Mouse (Mus musculus) olfactory bulb, adult 2 months (tissue): ENCODE results near the gene Relb. TPM values are rescaled to one million over a fixed set of nuclear protein-coding genes. Genes with fewer than 3 reads are reported as not detected.

Experiments used
- H3K27ac ChIP-seq: fragments of 200-500 bp; 2 replicates; pipeline ENCODE4 v1.5.1; 2012; ENCODE audit warnings: low read depth, low read length; ENCODE audit not compliant: insufficient read depth
- H3K4me1 ChIP-seq: fragments of 200-500 bp; 2 replicates; pipeline ENCODE4 v1.6.1; 2012; ENCODE audit warnings: low read length; ENCODE audit not compliant: control insufficient read depth, insufficient read depth
- H3K4me3 ChIP-seq: fragments of 200-500 bp; 2 replicates; pipeline ENCODE4 v1.5.1; 2012; ENCODE audit warnings: mild to moderate bottlenecking, low read depth, low read length, moderate library complexity; ENCODE audit not compliant: insufficient read depth
- CTCF ChIP-seq: fragments of 200-500 bp; IDR thresholded peaks from 2 replicates; pipeline ENCODE4 v1.5.1; 2012; ENCODE audit warnings: low read depth, mild to moderate bottlenecking, low read length, moderate library complexity; ENCODE audit not compliant: insufficient read depth
- POLR2A ChIP-seq: fragments of 200-500 bp; IDR thresholded peaks from 2 replicates; pipeline ENCODE4 v1.6.1; 2012; ENCODE audit warnings: mild to moderate bottlenecking, low read depth, low read length, moderate library complexity; ENCODE audit not compliant: insufficient read depth
- WGBS: fragments of 180-500 bp; shearing (Covaris S2); methylation state at CpG from one replicate; pipeline ENCODE4 v1.1.7; 2018; 5-methylcytosine and 5-hydroxymethylcytosine counted together
- polyA plus RNA-seq: library from polyadenylated mRNA; stranded (reverse); fragments of >200 nt; gene quantifications from 2 replicates; pipeline ENCODE4 v1.2.4, GENCODE M21; 2012; ENCODE audit warnings: low replicate concordance; ENCODE audit not compliant: missing spikeins, insufficient read depth, insufficient read length

Relb gene
- polyA plus RNA-seq = not detected in 2 replicates

- TF ChIP-seq CTCF (no peak), POLR2A (no peak)
- Histone ChIP-seq H3K27ac (no peak within 1 kb of the TSS), H3K4me3 (peak within 1 kb of the TSS; percentile 72), H3K4me1 (peaks cover 10% of the 10 kb centered on the region)
- WGBS = 2% methylated on average over 36 of the region's 41 CpGs
Measured at GRCm38 (mm10) chr7:19629361-19629734, at the start of gene Relb. TSS of gene Relb (minus strand) at chr7:19629438.

- Histone ChIP-seq H3K4me1 (no peaks in the 10 kb centered on the region), H3K27ac (no peak overlapping the region), H3K4me3 (no peak overlapping the region)
- 87% methylated on average over 3 of the region's 3 CpGs for WGBS
- TF ChIP-seq CTCF = no peak
- no peak for TF ChIP-seq POLR2A
Measured at GRCm38 (mm10) chr7:19678901-19679300, 49.7 kb upstream of the Relb start.

DNA sequence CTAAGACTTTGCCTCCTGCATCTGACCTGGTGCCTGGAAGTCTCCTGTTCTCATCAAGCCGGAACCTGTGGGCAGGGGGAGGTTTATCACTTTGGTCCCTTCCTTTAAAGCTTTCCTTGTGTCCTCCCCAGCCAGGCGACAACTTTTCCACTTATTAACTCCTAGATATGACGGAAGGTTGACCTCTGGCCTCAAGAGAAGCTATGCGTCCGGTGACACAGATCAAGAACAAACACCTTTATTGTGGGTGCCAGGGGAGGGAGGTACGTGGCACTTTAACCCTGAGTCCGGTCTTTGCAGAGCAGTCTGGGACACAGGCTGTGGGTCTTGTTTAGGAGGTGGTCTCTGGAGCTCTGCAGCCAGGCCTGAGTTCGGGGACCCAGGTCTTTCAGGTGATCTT, 48.6 kb upstream of the Relb start, which contains the start of gene Apoc2:
TSS of gene Apoc2 (minus strand) at position 70 of the 400 bp plus-strand sequence.
- Histone ChIP-seq H3K4me3 (no peak within 1 kb of the TSS), H3K27ac (no peak within 1 kb of the TSS), H3K4me1 (peaks cover 4% of the 10 kb centered on the region; the same call in 1 of the 2 replicates)
- 87% methylated on average over 8 of the region's 8 CpGs for WGBS
- TF ChIP-seq POLR2A = no peak
- TF ChIP-seq CTCF = no peak

DNA sequence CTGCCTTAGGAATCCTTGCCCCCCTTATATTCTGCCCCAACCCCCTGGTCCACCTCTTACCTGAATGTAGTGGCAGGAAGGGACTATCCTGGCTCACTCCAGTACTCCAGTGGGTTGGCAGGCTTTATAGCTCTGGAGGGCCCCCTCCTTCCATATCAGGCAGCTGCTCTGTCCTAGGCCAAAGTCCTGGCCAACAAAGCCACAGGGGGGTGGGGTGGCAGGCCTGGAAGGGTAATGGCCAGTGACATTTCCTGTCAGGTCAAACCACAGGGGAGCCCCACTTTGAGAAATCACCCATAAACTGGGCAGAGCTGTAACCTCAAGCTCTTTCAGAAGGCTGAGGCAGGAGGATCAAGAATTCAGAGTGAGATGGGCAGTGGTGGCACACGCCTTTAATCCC, 47.4 kb upstream of the Relb start:
- no peak overlapping the region for H3K27ac ChIP-seq
- no peak overlapping the region for H3K4me3 ChIP-seq
- peaks cover 4% of the 10 kb centered on the region; the same call in 1 of the 2 replicates for H3K4me1 ChIP-seq
- WGBS = 88% methylated on average over 1 of the region's 1 CpGs
- TF ChIP-seq CTCF = no peak
- TF ChIP-seq POLR2A = no peak

DNA sequence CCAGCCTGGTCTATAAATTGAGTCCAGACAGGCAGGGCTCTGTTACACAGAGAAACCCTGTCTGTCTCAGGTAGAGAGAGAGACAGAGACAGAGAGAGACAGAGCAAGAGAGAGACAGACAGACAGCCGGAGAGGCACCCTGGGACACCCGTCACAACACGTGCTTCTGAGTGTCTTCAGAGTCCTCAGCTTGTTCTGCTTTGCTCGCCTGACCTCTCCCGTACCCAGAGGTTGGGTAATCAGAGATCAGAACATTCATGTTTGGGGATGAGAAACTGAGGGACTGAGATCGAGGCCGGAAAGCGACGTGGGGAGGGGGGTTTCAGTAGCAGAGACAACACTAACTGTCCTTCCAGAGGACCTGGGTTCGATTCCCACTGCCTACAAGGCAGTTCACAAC, 46.6 kb upstream of the Relb start:
- H3K4me1 ChIP-seq = peaks cover 4% of the 10 kb centered on the region; the same call in 1 of the 2 replicates
- 85% methylated on average over 10 of the region's 10 CpGs for WGBS

GRCm38 (mm10) chr7:19673083-19673699, 44.0 kb upstream of the Relb start:
- H3K27ac ChIP-seq = no peak overlapping the region
- 64% methylated on average over 14 of the region's 14 CpGs for WGBS

More for the DNA sequence above, 46.6 kb upstream of the Relb start:
- TF ChIP-seq CTCF = no peak
- TF ChIP-seq POLR2A = no peak
- Histone ChIP-seq H3K27ac (no peak overlapping the region), H3K4me3 (no peak overlapping the region)

GRCm38 (mm10) chr7:19671511-19671910, 42.3 kb upstream of the Relb start:
- no peak for TF ChIP-seq POLR2A
- TF ChIP-seq CTCF = no peak
- Histone ChIP-seq H3K27ac (no peak overlapping the region), H3K4me3 (no peak overlapping the region), H3K4me1 (peaks cover 8% of the 10 kb centered on the region)
- 73% methylated on average over 10 of the region's 10 CpGs for WGBS

More at GRCm38 (mm10) chr7:19673083-19673699, 44.0 kb upstream of the Relb start:
- H3K4me3 ChIP-seq = no peak overlapping the region
- peaks cover 8% of the 10 kb centered on the region for H3K4me1 ChIP-seq
- TF ChIP-seq POLR2A = no peak
- TF ChIP-seq CTCF = no peak

GRCm38 (mm10) chr7:19668947-19669721, 39.9 kb upstream of the Relb start:
- TF ChIP-seq CTCF = peak; percentile 15
- TF ChIP-seq POLR2A = no peak
- Histone ChIP-seq H3K4me1 (peaks cover 10% of the 10 kb centered on the region), H3K27ac (peak overlapping the region; percentile 27; the same call in 1 of the 2 replicates), H3K4me3 (no peak overlapping the region)
- 2% methylated on average over 10 of the region's 10 CpGs for WGBS

- TF ChIP-seq POLR2A (no peak), CTCF (no peak)
- Histone ChIP-seq H3K4me1 (peaks cover 18% of the 10 kb centered on the region), H3K27ac (no peak overlapping the region), H3K4me3 (no peak overlapping the region)
- 66% methylated on average over 2 of the region's 2 CpGs for WGBS
Measured at GRCm38 (mm10) chr7:19667434-19667833, 38.2 kb upstream of the Relb start.
